Mouse (Mus musculus): ENCODE measurements around the gene Lrrc27. TPM values are rescaled to one million over a fixed set of nuclear protein-coding genes. Genes with fewer than 3 reads are reported as not detected.

The Lrrc27 gene
- 2.8 and 9.5 TPM in 2 replicates for total RNA-seq (2017)

- peak; percentile 96 to 97 for ATAC-seq (replicated peaks in 1 of 2; ENCODE audit: insufficient read depth in 1 of 2, low FRiP score in 2 of 2, low TSS enrichment in 1 of 2, low read depth in 1 of 2, poor library complexity in 2 of 2, severe bottlenecking in 2 of 2)
Observed at GRCm38 (mm10) chr7:139212754-139213745, at the start of gene Lrrc27, which contains the start of gene Stk32c. Gene Lrrc27, plus strand, starts transcription at chr7:139212988. Gene Stk32c, minus strand, starts transcription at chr7:139213307.

- ATAC-seq (replicated peaks in 1 of 2; ENCODE audit: insufficient read depth in 1 of 2, low FRiP score in 2 of 2, low TSS enrichment in 1 of 2, low read depth in 1 of 2, poor library complexity in 2 of 2, severe bottlenecking in 2 of 2): no peak
Observed at GRCm38 (mm10) chr7:139164410-139164809, 48.4 kb upstream of the Lrrc27 start.

GRCm38 (mm10) chr7:139169143-139169542 is 43.6 kb upstream of the Lrrc27 start:
- ATAC-seq (replicated peaks in 1 of 2; ENCODE audit: insufficient read depth in 1 of 2, low FRiP score in 2 of 2, low TSS enrichment in 1 of 2, low read depth in 1 of 2, poor library complexity in 2 of 2, severe bottlenecking in 2 of 2): no peak

- no peak for ATAC-seq (replicated peaks in 1 of 2; ENCODE audit: insufficient read depth in 1 of 2, low FRiP score in 2 of 2, low TSS enrichment in 1 of 2, low read depth in 1 of 2, poor library complexity in 2 of 2, severe bottlenecking in 2 of 2)
Observed at GRCm38 (mm10) chr7:139179299-139179698, 33.5 kb upstream of the Lrrc27 start.

GRCm38 (mm10) chr7:139180058-139180457 is 32.7 kb upstream of the Lrrc27 start:
- no peak for ATAC-seq (replicated peaks in 1 of 2; ENCODE audit: insufficient read depth in 1 of 2, low FRiP score in 2 of 2, low TSS enrichment in 1 of 2, low read depth in 1 of 2, poor library complexity in 2 of 2, severe bottlenecking in 2 of 2)

- no peak for ATAC-seq (replicated peaks in 1 of 2; ENCODE audit: insufficient read depth in 1 of 2, low FRiP score in 2 of 2, low TSS enrichment in 1 of 2, low read depth in 1 of 2, poor library complexity in 2 of 2, severe bottlenecking in 2 of 2)
Observed at GRCm38 (mm10) chr7:139184396-139184795, 28.4 kb upstream of the Lrrc27 start.

- no peak for ATAC-seq (replicated peaks in 1 of 2; ENCODE audit: insufficient read depth in 1 of 2, low FRiP score in 2 of 2, low TSS enrichment in 1 of 2, low read depth in 1 of 2, poor library complexity in 2 of 2, severe bottlenecking in 2 of 2)
Observed at GRCm38 (mm10) chr7:139184846-139185245, 27.9 kb upstream of the Lrrc27 start.

GRCm38 (mm10) chr7:139185971-139186370 is 26.8 kb upstream of the Lrrc27 start:
- no peak for ATAC-seq (replicated peaks in 1 of 2; ENCODE audit: insufficient read depth in 1 of 2, low FRiP score in 2 of 2, low TSS enrichment in 1 of 2, low read depth in 1 of 2, poor library complexity in 2 of 2, severe bottlenecking in 2 of 2)

GRCm38 (mm10) chr7:139186436-139186835 is 26.4 kb upstream of the Lrrc27 start:
- ATAC-seq (replicated peaks in 1 of 2; ENCODE audit: insufficient read depth in 1 of 2, low FRiP score in 2 of 2, low TSS enrichment in 1 of 2, low read depth in 1 of 2, poor library complexity in 2 of 2, severe bottlenecking in 2 of 2): no peak

- ATAC-seq (replicated peaks in 1 of 2; ENCODE audit: insufficient read depth in 1 of 2, low FRiP score in 2 of 2, low TSS enrichment in 1 of 2, low read depth in 1 of 2, poor library complexity in 2 of 2, severe bottlenecking in 2 of 2): no peak
Observed at GRCm38 (mm10) chr7:139187277-139187676, 25.5 kb upstream of the Lrrc27 start.

- peak; percentile 66 to 73; a peak in 3 of 4 replicates for ATAC-seq (replicated peaks in 1 of 2; ENCODE audit: insufficient read depth in 1 of 2, low FRiP score in 2 of 2, low TSS enrichment in 1 of 2, low read depth in 1 of 2, poor library complexity in 2 of 2, severe bottlenecking in 2 of 2)
Observed at GRCm38 (mm10) chr7:139187771-139188633, 24.8 kb upstream of the Lrrc27 start.

GRCm38 (mm10) chr7:139188634-139189207 is 24.1 kb upstream of the Lrrc27 start:
- ATAC-seq (replicated peaks in 1 of 2; ENCODE audit: insufficient read depth in 1 of 2, low FRiP score in 2 of 2, low TSS enrichment in 1 of 2, low read depth in 1 of 2, poor library complexity in 2 of 2, severe bottlenecking in 2 of 2): peak; percentile 66 to 71

GRCm38 (mm10) chr7:139190616-139191015 is 22.2 kb upstream of the Lrrc27 start:
- ATAC-seq (replicated peaks in 1 of 2; ENCODE audit: insufficient read depth in 1 of 2, low FRiP score in 2 of 2, low TSS enrichment in 1 of 2, low read depth in 1 of 2, poor library complexity in 2 of 2, severe bottlenecking in 2 of 2): no peak

- no peak for ATAC-seq (replicated peaks in 1 of 2; ENCODE audit: insufficient read depth in 1 of 2, low FRiP score in 2 of 2, low TSS enrichment in 1 of 2, low read depth in 1 of 2, poor library complexity in 2 of 2, severe bottlenecking in 2 of 2)
Observed at GRCm38 (mm10) chr7:139191619-139192018, 21.2 kb upstream of the Lrrc27 start.

GRCm38 (mm10) chr7:139197022-139197421 is 15.8 kb upstream of the Lrrc27 start:
- peak; percentile 41 to 54; a peak in 2 of 4 replicates for ATAC-seq (replicated peaks in 1 of 2; ENCODE audit: insufficient read depth in 1 of 2, low FRiP score in 2 of 2, low TSS enrichment in 1 of 2, low read depth in 1 of 2, poor library complexity in 2 of 2, severe bottlenecking in 2 of 2)

- ATAC-seq (replicated peaks in 1 of 2; ENCODE audit: insufficient read depth in 1 of 2, low FRiP score in 2 of 2, low TSS enrichment in 1 of 2, low read depth in 1 of 2, poor library complexity in 2 of 2, severe bottlenecking in 2 of 2): peak; percentile 67 to 69
Observed at GRCm38 (mm10) chr7:139200108-139200507, 12.7 kb upstream of the Lrrc27 start.

- no peak for ATAC-seq (replicated peaks in 1 of 2; ENCODE audit: insufficient read depth in 1 of 2, low FRiP score in 2 of 2, low TSS enrichment in 1 of 2, low read depth in 1 of 2, poor library complexity in 2 of 2, severe bottlenecking in 2 of 2)
Observed at GRCm38 (mm10) chr7:139201209-139201608, 11.6 kb upstream of the Lrrc27 start.
